Mouse (Mus musculus): ENCODE measurements around the gene Tgoln1. TPM values are rescaled to one million over a fixed set of nuclear protein-coding genes. Genes with fewer than 3 reads are reported as not detected.

Gene Tgoln1
- polyA plus RNA-seq, 1 experiment from 2014 or later: 136 TPM

DNA sequence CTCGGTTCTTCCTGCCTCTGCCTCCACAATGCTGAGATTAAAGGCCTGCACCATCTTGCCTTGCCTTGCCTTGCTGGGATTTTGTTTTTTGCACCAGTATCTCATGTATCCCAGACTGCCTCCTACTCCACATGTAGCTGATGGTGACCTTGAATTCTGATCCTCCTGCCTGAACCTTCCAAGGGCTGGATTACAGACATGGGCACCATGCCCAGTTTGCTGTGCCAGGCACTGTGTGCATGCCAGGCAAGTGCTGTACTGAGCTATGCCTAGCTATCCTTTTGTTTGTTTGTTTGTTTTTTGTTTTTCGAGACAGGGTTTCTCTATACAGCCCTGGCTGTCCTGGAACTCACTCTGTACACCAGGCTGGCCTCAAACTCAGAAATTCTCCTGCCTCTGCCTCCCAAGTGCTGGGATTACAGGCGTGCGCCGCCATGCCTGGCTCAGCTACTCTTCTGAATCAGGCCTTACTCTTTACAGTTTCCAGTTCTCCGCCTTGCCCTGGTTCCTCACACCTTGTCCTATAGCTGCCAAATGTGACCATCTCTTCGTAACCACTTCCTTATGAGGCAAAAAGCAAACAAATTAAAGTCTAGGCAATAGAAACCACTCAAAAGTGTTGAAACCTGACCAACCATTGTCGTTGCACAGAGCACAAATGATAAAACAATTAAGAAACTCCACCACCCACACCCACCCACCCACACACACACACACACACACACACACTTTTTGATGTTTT lies 7.0 kb upstream of the Tgoln1 start:
- H3K4me3 ChIP-seq (ENCODE audit: low read depth, low read length): no peak overlapping the region
- WGBS: 78% methylated on average over 8 of the region's 8 CpGs
- no peak overlapping the region for H3K4me2 ChIP-seq (replicated peaks; ENCODE audit: low read depth)
- TF ChIP-seq CTCF (IDR thresholded peaks at IDR 0.05; ENCODE audit: low read depth): no peak
- H3K9ac ChIP-seq (ENCODE audit: low read depth, low read length): no peak overlapping the region
- peaks cover 7% of the 10 kb centered on the region; the same call in 1 of the 2 replicates for H3K36me3 ChIP-seq (ENCODE audit: control insufficient read depth, insufficient read depth)
- H3K4me1 ChIP-seq (replicated peaks; ENCODE audit: control insufficient read depth, insufficient read depth, low read length): no peaks in the 10 kb centered on the region
- no peak for ATAC-seq
- H3K27ac ChIP-seq (ENCODE audit: low read depth, low read length): no peak overlapping the region
- no peaks in the 10 kb centered on the region for H3K27me3 ChIP-seq (replicated peaks; ENCODE audit: control insufficient read depth, insufficient read depth, low read length)
- no peaks in the 10 kb centered on the region for H3K9me3 ChIP-seq (ENCODE audit: control insufficient read depth)

GRCm38 (mm10) chr6:72622917-72623316 lies 6.1 kb upstream of the Tgoln1 start:
- Histone ChIP-seq H3K27me3 (replicated peaks; ENCODE audit: control insufficient read depth, insufficient read depth, low read length) (no peaks in the 10 kb centered on the region), H3K4me1 (replicated peaks; ENCODE audit: control insufficient read depth, insufficient read depth, low read length) (no peaks in the 10 kb centered on the region), H3K9me3 (ENCODE audit: control insufficient read depth) (no peaks in the 10 kb centered on the region), H3K4me2 (replicated peaks; ENCODE audit: low read depth) (no peak overlapping the region), H3K36me3 (ENCODE audit: control insufficient read depth, insufficient read depth) (peaks cover 5% of the 10 kb centered on the region; the same call in 1 of the 2 replicates), H3K27ac (ENCODE audit: low read depth, low read length) (no peak overlapping the region), H3K4me3 (ENCODE audit: low read depth, low read length) (no peak overlapping the region), H3K9ac (ENCODE audit: low read depth, low read length) (no peak overlapping the region)
- no peak for ATAC-seq
- no peak for TF ChIP-seq CTCF (IDR thresholded peaks at IDR 0.05; ENCODE audit: low read depth)
- WGBS: 57% methylated on average over 3 of the region's 3 CpGs

- ATAC-seq: no peak
- 29% methylated on average over 5 of the region's 5 CpGs for WGBS
- Histone ChIP-seq H3K27ac (ENCODE audit: low read depth, low read length) (no peak overlapping the region), H3K36me3 (ENCODE audit: control insufficient read depth, insufficient read depth) (no peaks in the 10 kb centered on the region), H3K27me3 (replicated peaks; ENCODE audit: control insufficient read depth, insufficient read depth, low read length) (no peaks in the 10 kb centered on the region), H3K4me1 (replicated peaks; ENCODE audit: control insufficient read depth, insufficient read depth, low read length) (no peaks in the 10 kb centered on the region), H3K4me2 (replicated peaks; ENCODE audit: low read depth) (peak overlapping the region; percentile 32; the same call in 1 of the 2 replicates), H3K9me3 (ENCODE audit: control insufficient read depth) (no peaks in the 10 kb centered on the region), H3K4me3 (ENCODE audit: low read depth, low read length) (no peak overlapping the region), H3K9ac (ENCODE audit: low read depth, low read length) (no peak overlapping the region)
- TF ChIP-seq CTCF (IDR thresholded peaks at IDR 0.05; ENCODE audit: low read depth): no peak
These were observed 4.1 kb upstream of the Tgoln1 start for GRCm38 (mm10) chr6:72620920-72621319.

- ATAC-seq: peak; percentile 44
- peak overlapping the region; percentile 55 for H3K4me2 ChIP-seq (replicated peaks; ENCODE audit: low read depth)
- H3K9ac ChIP-seq (ENCODE audit: low read depth, low read length): no peak overlapping the region
- 13% methylated on average over 12 of the region's 12 CpGs for WGBS
- H3K27me3 ChIP-seq (replicated peaks; ENCODE audit: control insufficient read depth, insufficient read depth, low read length): no peaks in the 10 kb centered on the region
- H3K9me3 ChIP-seq (ENCODE audit: control insufficient read depth): no peaks in the 10 kb centered on the region
- no peak for TF ChIP-seq CTCF (IDR thresholded peaks at IDR 0.05; ENCODE audit: low read depth)
- H3K4me1 ChIP-seq (replicated peaks; ENCODE audit: control insufficient read depth, insufficient read depth, low read length): no peaks in the 10 kb centered on the region
- no peak overlapping the region for H3K4me3 ChIP-seq (ENCODE audit: low read depth, low read length)
- H3K36me3 ChIP-seq (ENCODE audit: control insufficient read depth, insufficient read depth): no peaks in the 10 kb centered on the region
- peak overlapping the region; percentile 66 for H3K27ac ChIP-seq (ENCODE audit: low read depth, low read length)
These were observed 3.1 kb upstream of the Tgoln1 start for GRCm38 (mm10) chr6:72619734-72620532.

GRCm38 (mm10) chr6:72615561-72616375 lies 1.0 kb downstream of the Tgoln1 start:
- Histone ChIP-seq H3K9me3 (ENCODE audit: control insufficient read depth) (no peaks in the 10 kb centered on the region), H3K4me2 (replicated peaks; ENCODE audit: low read depth) (peak overlapping the region; percentile 71), H3K4me1 (replicated peaks; ENCODE audit: control insufficient read depth, insufficient read depth, low read length) (no peaks in the 10 kb centered on the region), H3K36me3 (ENCODE audit: control insufficient read depth, insufficient read depth) (peaks cover 23% of the 10 kb centered on the region; the same call in 1 of the 2 replicates), H3K4me3 (ENCODE audit: low read depth, low read length) (peak overlapping the region; percentile 73), H3K27ac (ENCODE audit: low read depth, low read length) (peak overlapping the region; percentile 47), H3K27me3 (replicated peaks; ENCODE audit: control insufficient read depth, insufficient read depth, low read length) (no peaks in the 10 kb centered on the region), H3K9ac (ENCODE audit: low read depth, low read length) (peak overlapping the region; percentile 70)
- no peak for TF ChIP-seq CTCF (IDR thresholded peaks at IDR 0.05; ENCODE audit: low read depth)
- 15% methylated on average over 25 of the region's 25 CpGs for WGBS
- ATAC-seq: no peak
